Mouse (Mus musculus): Measurements from ENCODE around the gene Oxld1. TPM values are rescaled to one million over a fixed set of nuclear protein-coding genes. Genes with fewer than 3 reads are reported as not detected.

Gene Oxld1
- 23.2 and 23.5 TPM in 2 replicates for polyA plus RNA-seq (2015; fragmentation: Nextera tagmentation; extraction: Ambion mirVana)

DNA sequence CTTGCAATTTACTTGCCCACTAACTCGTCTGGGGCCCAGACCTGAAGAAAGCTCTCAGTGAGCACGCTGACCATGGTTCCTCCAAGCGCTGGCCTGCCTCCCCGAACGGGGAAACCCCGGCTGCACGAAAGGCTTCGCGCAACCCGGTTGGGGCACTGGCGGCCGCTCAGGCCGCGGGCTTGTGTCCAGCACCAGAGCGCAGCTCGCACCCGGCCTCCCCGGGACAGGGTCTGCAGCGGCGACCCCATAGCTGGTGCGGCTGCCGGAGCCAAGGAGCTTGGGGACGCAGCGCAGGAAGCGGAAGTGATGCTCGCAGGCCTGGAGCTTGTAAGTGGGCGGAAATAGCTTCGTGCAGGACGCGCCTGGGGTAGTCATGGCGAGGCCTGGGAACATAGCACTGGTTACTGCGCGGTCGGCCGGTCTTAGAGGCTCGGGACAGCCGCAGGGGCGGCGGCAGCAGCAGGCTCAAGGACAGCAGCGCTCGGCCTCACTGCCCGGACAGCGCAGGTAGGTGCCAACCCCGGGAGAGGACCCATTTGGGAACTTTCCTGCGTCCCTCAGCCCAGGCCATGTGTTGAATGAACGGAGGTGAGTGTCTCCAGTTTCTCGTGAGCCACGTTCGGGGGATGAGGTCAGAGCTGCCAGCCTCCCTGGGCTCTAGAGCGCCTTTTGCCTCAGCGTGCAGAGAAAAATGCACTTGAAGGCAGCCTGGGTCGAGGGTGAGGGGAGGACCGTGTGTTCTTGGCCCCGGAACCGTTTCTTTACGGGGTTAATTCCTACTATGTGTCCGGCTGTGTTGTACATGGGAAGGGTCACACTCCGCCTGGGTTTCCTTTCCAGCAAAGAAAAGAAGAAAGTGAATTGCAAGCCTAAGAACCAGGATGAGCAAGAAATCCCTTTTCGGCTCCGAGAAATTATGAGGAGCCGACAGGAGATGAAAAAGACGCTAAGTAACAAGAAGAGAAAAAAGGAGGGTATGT lies at the start of gene Oxld1, which contains the start of gene Ccdc137:
Gene Oxld1, minus strand, starts transcription at position 297 of the 980 bp plus-strand sequence.
Gene Ccdc137, plus strand, starts transcription at position 344 of the 980 bp plus-strand sequence.
- WGBS, result 2% methylated on average over 62 of the region's 62 CpGs
- peak; percentile 92 for ATAC-seq (replicated peaks; ENCODE audit: extremely low read depth, insufficient read depth, low FRiP score)
- H3K4me3 ChIP-seq (ENCODE audit: low read length), result peak within 1 kb of the TSS; percentile 95

DNA sequence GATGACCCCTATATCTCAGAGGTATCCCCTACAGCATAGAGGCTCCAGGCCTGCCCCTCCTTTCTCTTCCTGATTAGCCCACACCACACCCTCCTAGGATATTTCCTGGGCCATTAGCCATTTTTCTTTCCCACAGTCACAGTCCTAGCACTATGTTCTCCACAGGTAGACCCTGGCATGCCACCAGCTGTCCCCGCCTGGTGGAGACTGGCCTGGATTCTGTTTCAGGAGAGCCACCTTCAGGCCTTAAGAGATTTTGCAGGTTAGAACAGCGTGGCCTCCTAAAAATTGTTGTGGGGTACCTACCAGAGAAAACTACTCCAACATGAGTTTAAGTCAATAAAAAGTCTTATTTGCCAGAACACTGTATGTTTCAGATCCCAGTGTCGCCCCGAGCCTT lies 49.0 kb upstream of the Oxld1 start:
- Histone ChIP-seq H3K9me3 (replicated peaks; ENCODE audit: control insufficient read depth, low read length) (no peaks in the 10 kb centered on the region), H3K36me3 (ENCODE audit: control insufficient read depth, insufficient read depth) (no peaks in the 10 kb centered on the region), H3K4me1 (ENCODE audit: control insufficient read depth, insufficient read depth, low read length) (no peaks in the 10 kb centered on the region), H3K4me3 (ENCODE audit: low read length) (no peak overlapping the region), H3K27me3 (ENCODE audit: control insufficient read depth, insufficient read depth, low read length) (no peaks in the 10 kb centered on the region), H3K27ac (ENCODE audit: low read length) (no peak overlapping the region), H3K4me2 (ENCODE audit: low read depth, low read length) (no peak overlapping the region), H3K9ac (ENCODE audit: low read length) (no peak overlapping the region)
- 0 out of 2 replicates have a peak, but pooled peaks have one; percentile 46 for ATAC-seq (replicated peaks; ENCODE audit: extremely low read depth, insufficient read depth, low FRiP score)
- WGBS, result 67% methylated on average over 4 of the region's 4 CpGs

More for the DNA sequence above, at the start of gene Oxld1, which contains the start of gene Ccdc137:
- H3K9ac ChIP-seq (ENCODE audit: low read length), result peak within 1 kb of the TSS; percentile 99
- H3K27me3 ChIP-seq (ENCODE audit: control insufficient read depth, insufficient read depth, low read length), result no peaks in the 10 kb centered on the region
- no peaks in the 10 kb centered on the region for H3K9me3 ChIP-seq (replicated peaks; ENCODE audit: control insufficient read depth, low read length)
- H3K27ac ChIP-seq (ENCODE audit: low read length), result peak within 1 kb of the TSS; percentile 96
- H3K36me3 ChIP-seq (ENCODE audit: control insufficient read depth, insufficient read depth), result peaks cover 15% of the 10 kb centered on the region
- peaks cover 12% of the 10 kb centered on the region for H3K4me1 ChIP-seq (ENCODE audit: control insufficient read depth, insufficient read depth, low read length)
- peak within 1 kb of the TSS; percentile 97 for H3K4me2 ChIP-seq (ENCODE audit: low read depth, low read length)

DNA sequence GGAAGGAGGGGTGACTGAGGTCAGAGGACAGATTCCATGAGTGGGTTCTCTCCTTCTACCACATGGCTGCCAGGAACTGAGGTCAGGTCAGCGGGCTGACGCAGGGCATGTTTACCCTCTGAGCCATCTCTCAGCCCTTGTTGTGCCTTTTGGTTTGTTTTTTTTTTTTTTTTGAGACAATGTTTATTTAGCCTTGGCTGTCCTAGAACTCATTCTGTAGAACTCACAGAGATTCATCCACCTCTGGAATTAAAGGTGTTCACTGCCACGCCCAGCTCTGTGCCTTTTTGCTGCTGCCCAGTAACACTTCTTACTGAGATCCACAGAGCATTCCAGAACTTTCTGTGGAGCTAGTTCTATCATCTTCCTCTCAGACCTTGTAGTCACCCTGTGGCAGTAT lies 47.8 kb upstream of the Oxld1 start:
- Histone ChIP-seq H3K27ac (ENCODE audit: low read length) (no peak overlapping the region), H3K9me3 (replicated peaks; ENCODE audit: control insufficient read depth, low read length) (no peaks in the 10 kb centered on the region), H3K27me3 (ENCODE audit: control insufficient read depth, insufficient read depth, low read length) (no peaks in the 10 kb centered on the region), H3K4me1 (ENCODE audit: control insufficient read depth, insufficient read depth, low read length) (no peaks in the 10 kb centered on the region), H3K4me3 (ENCODE audit: low read length) (no peak overlapping the region), H3K36me3 (ENCODE audit: control insufficient read depth, insufficient read depth) (no peaks in the 10 kb centered on the region), H3K4me2 (ENCODE audit: low read depth, low read length) (no peak overlapping the region), H3K9ac (ENCODE audit: low read length) (no peak overlapping the region)
- no peak for ATAC-seq (replicated peaks; ENCODE audit: extremely low read depth, insufficient read depth, low FRiP score)
- WGBS, result 81% methylated on average over 3 of the region's 3 CpGs

DNA sequence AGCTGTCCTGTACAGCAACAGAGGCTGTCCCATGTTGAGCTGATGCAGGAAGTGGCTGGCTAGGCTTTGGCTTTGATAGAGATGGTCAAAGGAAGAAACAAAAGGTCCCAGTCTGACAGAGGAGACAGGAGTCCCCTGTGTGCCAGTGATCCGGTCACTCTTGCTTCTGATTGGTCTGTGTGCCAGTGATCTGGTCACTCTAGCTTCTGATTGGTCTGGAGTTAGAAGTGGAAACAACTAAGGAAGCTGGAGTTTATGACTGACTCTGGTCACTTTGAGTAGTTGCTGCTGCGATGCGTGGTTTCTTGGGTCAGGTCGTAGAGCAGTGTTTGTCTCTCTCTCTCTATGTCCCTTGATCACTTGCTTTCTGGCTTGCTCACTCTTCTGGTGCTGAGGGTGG lies 43.8 kb upstream of the Oxld1 start:
- H3K36me3 ChIP-seq (ENCODE audit: control insufficient read depth, insufficient read depth), result peaks cover 13% of the 10 kb centered on the region; the same call in 1 of the 2 replicates
- no peak overlapping the region for H3K4me2 ChIP-seq (ENCODE audit: low read depth, low read length)
- no peak for ATAC-seq (replicated peaks; ENCODE audit: extremely low read depth, insufficient read depth, low FRiP score)
- no peaks in the 10 kb centered on the region for H3K27me3 ChIP-seq (ENCODE audit: control insufficient read depth, insufficient read depth, low read length)
- 78% methylated on average over 4 of the region's 4 CpGs for WGBS
- H3K9ac ChIP-seq (ENCODE audit: low read length), result no peak overlapping the region
- no peak overlapping the region for H3K27ac ChIP-seq (ENCODE audit: low read length)
- H3K4me3 ChIP-seq (ENCODE audit: low read length), result no peak overlapping the region
- peaks cover 6% of the 10 kb centered on the region; the same call in 1 of the 2 replicates for H3K4me1 ChIP-seq (ENCODE audit: control insufficient read depth, insufficient read depth, low read length)
- H3K9me3 ChIP-seq (replicated peaks; ENCODE audit: control insufficient read depth, low read length), result no peaks in the 10 kb centered on the region

DNA sequence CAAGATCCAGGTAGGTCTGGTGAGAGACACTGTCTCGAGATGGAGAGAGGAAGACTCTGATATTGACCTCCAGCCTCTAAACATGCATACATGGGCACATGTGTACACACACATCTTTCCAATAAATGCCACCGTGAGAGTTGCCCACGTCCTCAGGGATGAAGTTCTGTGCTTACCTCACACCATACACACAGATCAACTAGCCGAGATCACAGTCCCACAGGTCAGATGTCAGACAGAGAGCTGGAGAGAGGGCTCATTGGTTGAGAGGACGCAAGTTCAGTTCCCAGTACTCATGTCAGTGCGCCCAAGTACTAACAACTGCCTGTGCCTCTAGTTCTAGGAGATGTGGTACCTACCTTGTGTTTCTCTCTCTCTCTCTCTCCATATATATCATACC lies 43.1 kb upstream of the Oxld1 start:
- peaks cover 6% of the 10 kb centered on the region; the same call in 1 of the 2 replicates for H3K4me1 ChIP-seq (ENCODE audit: control insufficient read depth, insufficient read depth, low read length)
- no peak for ATAC-seq (replicated peaks; ENCODE audit: extremely low read depth, insufficient read depth, low FRiP score)
- no peak overlapping the region for H3K27ac ChIP-seq (ENCODE audit: low read length)
- no peak overlapping the region for H3K9ac ChIP-seq (ENCODE audit: low read length)
- no peak overlapping the region for H3K4me3 ChIP-seq (ENCODE audit: low read length)
- WGBS, result 55% methylated on average over 6 of the region's 6 CpGs
- H3K4me2 ChIP-seq (ENCODE audit: low read depth, low read length), result no peak overlapping the region
- H3K9me3 ChIP-seq (replicated peaks; ENCODE audit: control insufficient read depth, low read length), result no peaks in the 10 kb centered on the region
- peaks cover 13% of the 10 kb centered on the region; the same call in 1 of the 2 replicates for H3K36me3 ChIP-seq (ENCODE audit: control insufficient read depth, insufficient read depth)
- no peaks in the 10 kb centered on the region for H3K27me3 ChIP-seq (ENCODE audit: control insufficient read depth, insufficient read depth, low read length)

DNA sequence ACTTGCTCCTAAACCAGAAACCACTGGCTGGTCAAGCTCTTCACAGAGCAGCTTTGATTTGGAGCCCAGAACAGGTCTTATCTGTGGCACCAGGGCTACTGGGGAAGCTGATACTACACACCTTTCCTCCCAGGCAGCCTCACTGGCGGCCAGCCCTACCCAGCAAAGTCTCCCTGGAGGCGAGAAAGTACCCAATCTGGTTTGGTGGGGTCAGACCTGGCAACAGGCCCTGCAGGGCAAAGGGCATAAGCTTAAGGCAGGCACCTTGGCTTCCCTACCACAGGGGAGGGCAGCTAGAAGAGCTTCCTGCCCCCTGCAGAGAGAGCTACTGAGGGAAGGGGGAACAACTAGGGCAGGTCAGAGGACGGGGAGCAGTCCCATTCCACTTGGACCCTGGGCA lies 42.5 kb upstream of the Oxld1 start:
- WGBS, result 16% methylated on average over 3 of the region's 3 CpGs
- peaks cover 6% of the 10 kb centered on the region; the same call in 1 of the 2 replicates for H3K4me1 ChIP-seq (ENCODE audit: control insufficient read depth, insufficient read depth, low read length)
- ATAC-seq (replicated peaks; ENCODE audit: extremely low read depth, insufficient read depth, low FRiP score), result no peak
- no peaks in the 10 kb centered on the region for H3K27me3 ChIP-seq (ENCODE audit: control insufficient read depth, insufficient read depth, low read length)
- H3K36me3 ChIP-seq (ENCODE audit: control insufficient read depth, insufficient read depth), result peaks cover 15% of the 10 kb centered on the region
- no peak overlapping the region for H3K27ac ChIP-seq (ENCODE audit: low read length)
- no peak overlapping the region for H3K4me2 ChIP-seq (ENCODE audit: low read depth, low read length)
- H3K9ac ChIP-seq (ENCODE audit: low read length), result peak overlapping the region; percentile 18; the same call in 1 of the 2 replicates
- no peak overlapping the region for H3K4me3 ChIP-seq (ENCODE audit: low read length)
- no peaks in the 10 kb centered on the region for H3K9me3 ChIP-seq (replicated peaks; ENCODE audit: control insufficient read depth, low read length)

DNA sequence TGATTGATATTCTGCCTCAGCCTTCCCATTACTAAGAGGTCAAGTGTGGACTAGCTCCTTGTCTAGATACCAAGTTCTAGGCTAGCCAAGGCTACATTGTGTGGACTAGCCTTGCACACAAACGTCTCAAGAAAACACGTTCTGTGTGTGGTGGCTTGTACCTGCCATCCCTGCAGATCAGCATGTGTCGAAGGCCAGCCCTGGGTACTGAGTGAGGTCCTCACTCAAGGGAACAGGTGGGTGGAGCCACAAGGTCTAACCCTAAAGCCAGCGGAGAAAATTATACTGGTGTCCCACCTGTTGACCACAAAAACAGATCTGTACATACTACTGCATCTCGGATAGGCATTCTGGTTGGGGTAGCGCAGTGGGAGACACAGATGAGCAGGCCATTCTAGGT lies 42.0 kb upstream of the Oxld1 start:
- peaks cover 6% of the 10 kb centered on the region; the same call in 1 of the 2 replicates for H3K4me1 ChIP-seq (ENCODE audit: control insufficient read depth, insufficient read depth, low read length)
- ATAC-seq (replicated peaks; ENCODE audit: extremely low read depth, insufficient read depth, low FRiP score), result no peak
- H3K27ac ChIP-seq (ENCODE audit: low read length), result no peak overlapping the region
- H3K27me3 ChIP-seq (ENCODE audit: control insufficient read depth, insufficient read depth, low read length), result no peaks in the 10 kb centered on the region
- H3K4me2 ChIP-seq (ENCODE audit: low read depth, low read length), result no peak overlapping the region
- H3K4me3 ChIP-seq (ENCODE audit: low read length), result no peak overlapping the region
- H3K36me3 ChIP-seq (ENCODE audit: control insufficient read depth, insufficient read depth), result peaks cover 20% of the 10 kb centered on the region
- no peak overlapping the region for H3K9ac ChIP-seq (ENCODE audit: low read length)
- WGBS, result 77% methylated on average over 6 of the region's 6 CpGs
- H3K9me3 ChIP-seq (replicated peaks; ENCODE audit: control insufficient read depth, low read length), result no peaks in the 10 kb centered on the region

DNA sequence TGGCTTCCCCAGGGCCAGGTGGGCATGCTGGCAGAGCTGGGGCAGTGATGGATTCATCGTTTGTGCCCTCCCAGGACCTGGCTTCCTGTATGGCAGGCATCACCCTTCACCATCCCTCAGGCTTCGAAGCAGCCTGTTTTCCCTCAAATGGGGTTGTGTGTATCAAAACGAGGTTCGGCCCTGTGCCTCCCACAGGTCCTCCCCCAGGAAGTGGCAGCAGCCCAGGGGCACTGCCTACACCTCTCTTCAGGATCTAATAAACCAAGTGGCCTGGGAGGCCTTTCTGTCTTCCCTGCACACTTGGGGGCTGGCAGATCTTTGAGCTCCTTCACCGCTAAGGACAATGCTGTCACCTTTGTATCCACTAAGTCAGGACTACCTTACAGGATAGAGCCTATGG lies 41.0 kb upstream of the Oxld1 start:
- Histone ChIP-seq H3K4me2 (ENCODE audit: low read depth, low read length) (no peak overlapping the region), H3K27ac (ENCODE audit: low read length) (no peak overlapping the region), H3K36me3 (ENCODE audit: control insufficient read depth, insufficient read depth) (peaks cover 20% of the 10 kb centered on the region), H3K4me3 (ENCODE audit: low read length) (no peak overlapping the region), H3K9me3 (replicated peaks; ENCODE audit: control insufficient read depth, low read length) (no peaks in the 10 kb centered on the region), H3K4me1 (ENCODE audit: control insufficient read depth, insufficient read depth, low read length) (peaks cover 6% of the 10 kb centered on the region; the same call in 1 of the 2 replicates), H3K9ac (ENCODE audit: low read length) (no peak overlapping the region), H3K27me3 (ENCODE audit: control insufficient read depth, insufficient read depth, low read length) (no peaks in the 10 kb centered on the region)
- whole genome bisulfite sequencing, result 87% methylated on average over 5 of the region's 5 CpGs
- ATAC-seq (replicated peaks; ENCODE audit: extremely low read depth, insufficient read depth, low FRiP score), result no peak

DNA sequence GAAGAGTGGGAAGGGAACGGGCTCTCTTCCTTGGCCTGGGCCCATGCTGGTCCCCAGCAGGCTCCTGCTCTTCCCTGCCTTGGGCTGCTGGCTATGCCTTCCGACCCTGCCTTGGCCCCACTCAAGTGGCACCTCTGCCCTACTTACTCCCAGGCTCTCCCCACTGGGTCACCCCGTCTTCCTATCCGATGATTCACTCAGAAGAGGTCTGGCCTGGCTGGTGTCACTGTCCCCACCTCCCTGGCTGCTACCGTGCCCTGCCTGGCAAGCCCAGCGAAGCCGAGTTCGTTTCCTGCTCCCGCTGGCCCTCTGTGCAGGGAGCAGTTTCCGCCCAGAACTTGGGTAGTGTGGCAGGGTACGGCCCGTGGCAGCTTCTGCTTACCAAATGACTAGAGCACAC lies 40.4 kb upstream of the Oxld1 start:
- no peak overlapping the region for H3K4me3 ChIP-seq (ENCODE audit: low read length)
- H3K4me1 ChIP-seq (ENCODE audit: control insufficient read depth, insufficient read depth, low read length), result peaks cover 9% of the 10 kb centered on the region
- H3K9ac ChIP-seq (ENCODE audit: low read length), result no peak overlapping the region
- WGBS, result 93% methylated on average over 12 of the region's 12 CpGs
- no peak overlapping the region for H3K4me2 ChIP-seq (ENCODE audit: low read depth, low read length)
- H3K27ac ChIP-seq (ENCODE audit: low read length), result no peak overlapping the region
- no peaks in the 10 kb centered on the region for H3K9me3 ChIP-seq (replicated peaks; ENCODE audit: control insufficient read depth, low read length)
- H3K27me3 ChIP-seq (ENCODE audit: control insufficient read depth, insufficient read depth, low read length), result no peaks in the 10 kb centered on the region
- ATAC-seq (replicated peaks; ENCODE audit: extremely low read depth, insufficient read depth, low FRiP score), result no peak
- peaks cover 20% of the 10 kb centered on the region for H3K36me3 ChIP-seq (ENCODE audit: control insufficient read depth, insufficient read depth)
